Mouse (Mus musculus) liver, adult 2 months (tissue): ENCODE data around the gene Rgmb. TPM values are rescaled to one million over a fixed set of nuclear protein-coding genes. Genes with fewer than 3 reads are reported as not detected.

ENCODE experiments used
- DNase-seq: peaks from one replicate; pipeline ENCODE4 v3.0.0-alpha.2; 2011; ENCODE audit warnings: low read depth, low spot score; ENCODE audit errors: extremely low read depth
- H3K27ac ChIP-seq: fragments of 200-500 bp; replicated peaks from 2 replicates; pipeline ENCODE4 v1.5.1; 2012; ENCODE audit warnings: low read depth, mild to moderate bottlenecking, control low read depth, inconsistent platforms, low read length; ENCODE audit not compliant: insufficient read depth
- H3K27me3 ChIP-seq: fragments of 200-500 bp; 2 replicates; pipeline ENCODE4 v1.6.1; 2012; ENCODE audit warnings: mild to moderate bottlenecking, moderate library complexity, low read length, inconsistent platforms; ENCODE audit not compliant: control insufficient read depth, insufficient read depth
- H3K36me3 ChIP-seq: fragments of 200-500 bp; 2 replicates; pipeline ENCODE4 v1.6.1; 2012; ENCODE audit warnings: low read length, inconsistent platforms; ENCODE audit not compliant: control insufficient read depth, insufficient read depth
- H3K4me1 ChIP-seq: fragments of 200-500 bp; 2 replicates; pipeline ENCODE4 v1.6.1; 2011; ENCODE audit warnings: low read length; ENCODE audit not compliant: control insufficient read depth, insufficient read depth
- H3K4me3 ChIP-seq: fragments of 200-500 bp; 2 replicates; pipeline ENCODE4 v1.5.1; 2011; ENCODE audit warnings: low read depth, mild to moderate bottlenecking, control low read depth, low read length, moderate library complexity; ENCODE audit not compliant: insufficient read depth
- H3K79me2 ChIP-seq: fragments of 200-500 bp; 2 replicates; pipeline ENCODE4 v1.6.1; 2012; ENCODE audit warnings: inconsistent platforms, mild to moderate bottlenecking, low read length, moderate library complexity; ENCODE audit not compliant: control insufficient read depth, insufficient read depth
- H3K9ac ChIP-seq: fragments of 200-500 bp; 2 replicates; pipeline ENCODE4 v1.6.1; 2012; ENCODE audit warnings: low read depth, mild to moderate bottlenecking, control low read depth, inconsistent platforms, low read length
- CTCF ChIP-seq: fragments of 200-500 bp; IDR thresholded peaks from 2 replicates; pipeline ENCODE4 v1.5.1; 2011; ENCODE audit warnings: low read depth, low read length, control low read depth
- POLR2A ChIP-seq: fragments of 200-500 bp; IDR thresholded peaks from 2 replicates; pipeline ENCODE4 v1.6.1; 2011; ENCODE audit warnings: low read length, control low read depth; ENCODE audit not compliant: insufficient read depth; ENCODE audit errors: extremely low read depth
- WGBS: fragments of 180-500 bp; shearing (Covaris S2); methylation state at CpG from one replicate; pipeline ENCODE4 v1.1.7; 2018; 5-methylcytosine and 5-hydroxymethylcytosine counted together
- polyA plus RNA-seq: library from polyadenylated mRNA; depleted of rRNA; stranded (reverse); fragments of >200 nt; gene quantifications from 2 replicates; pipeline ENCODE4 v1.2.3, GENCODE M21; 2012
- total RNA-seq: library from RNA; depleted of rRNA; stranded (reverse); fragments of >200 nt; gene quantifications from 2 replicates; pipeline ENCODE4 v1.2.3, GENCODE M21; 2014

The Rgmb gene
- total and polyA plus RNA-seq, 2 experiments: 1.6 to 1.7 TPM

DNA sequence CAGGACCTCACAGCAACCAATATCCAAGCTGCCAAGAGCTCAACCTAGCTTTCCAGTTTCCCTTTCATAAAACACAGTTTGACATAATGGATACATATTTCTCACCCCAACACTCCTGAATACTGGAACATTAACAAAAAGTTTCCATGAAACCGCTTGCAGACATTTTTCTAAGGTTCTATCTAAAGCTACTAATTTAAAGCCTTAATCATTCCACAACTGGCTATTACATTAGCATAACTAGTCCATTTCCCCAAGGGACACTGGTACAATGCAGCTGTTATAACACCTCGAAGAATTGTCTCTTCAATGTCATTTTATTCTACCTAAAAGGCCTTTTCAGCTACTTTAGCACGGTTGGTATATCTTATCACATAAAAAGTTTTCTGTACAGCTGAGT is 6.0 kb downstream of the Rgmb start:
- Histone ChIP-seq H3K27me3 (peaks cover 5% of the 10 kb centered on the region; the same call in 1 of the 2 replicates), H3K9ac (no peak overlapping the region), H3K4me3 (no peak overlapping the region; the same call in 1 of the 2 replicates)

DNA sequence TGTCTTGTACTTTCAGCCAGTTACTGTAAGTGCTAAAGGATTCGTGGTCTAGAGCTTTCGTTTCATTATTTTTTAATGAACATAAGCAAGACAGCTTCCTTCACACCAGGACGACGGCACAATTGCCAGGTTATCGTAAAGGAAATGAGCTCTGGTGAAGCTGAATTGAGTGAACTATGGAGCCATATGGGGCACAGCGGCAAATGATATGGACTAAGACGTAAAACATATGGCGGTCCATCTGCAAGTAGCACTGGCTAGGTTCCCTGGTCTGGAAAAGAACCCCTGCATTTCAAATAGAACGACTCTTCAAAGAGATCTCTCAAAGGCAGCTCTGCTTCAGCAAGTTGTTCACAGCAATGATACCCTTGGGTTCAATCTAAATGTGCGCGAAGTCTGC is 6.5 kb downstream of the Rgmb start:
- peaks cover under 1% of the 10 kb centered on the region; the same call in 1 of the 2 replicates for H3K27me3 ChIP-seq
- no peak overlapping the region for H3K9ac ChIP-seq
- WGBS: 79% methylated on average over 11 of the region's 11 CpGs
- 0 out of 2 replicates have a peak, but pooled peaks cover 2% of the 10 kb centered on the region for H3K4me1 ChIP-seq
- H3K27ac ChIP-seq: no peak overlapping the region
- peaks cover 18% of the 10 kb centered on the region; the same call in 1 of the 2 replicates for H3K79me2 ChIP-seq
- peaks cover 1% of the 10 kb centered on the region; the same call in 1 of the 2 replicates for H3K36me3 ChIP-seq
- H3K4me3 ChIP-seq: no peak overlapping the region
- TF ChIP-seq POLR2A (no peak), CTCF (no peak)
- no peak for DNase-seq

More for the DNA sequence above, 6.0 kb downstream of the Rgmb start:
- WGBS: 57% methylated on average over 3 of the region's 3 CpGs
- Histone ChIP-seq H3K36me3 (no peaks in the 10 kb centered on the region), H3K79me2 (peaks cover 18% of the 10 kb centered on the region; the same call in 1 of the 2 replicates), H3K4me1 (0 out of 2 replicates have a peak, but pooled peaks cover 2% of the 10 kb centered on the region), H3K27ac (no peak overlapping the region)
- no peak for DNase-seq
- TF ChIP-seq POLR2A (no peak), CTCF (no peak)

DNA sequence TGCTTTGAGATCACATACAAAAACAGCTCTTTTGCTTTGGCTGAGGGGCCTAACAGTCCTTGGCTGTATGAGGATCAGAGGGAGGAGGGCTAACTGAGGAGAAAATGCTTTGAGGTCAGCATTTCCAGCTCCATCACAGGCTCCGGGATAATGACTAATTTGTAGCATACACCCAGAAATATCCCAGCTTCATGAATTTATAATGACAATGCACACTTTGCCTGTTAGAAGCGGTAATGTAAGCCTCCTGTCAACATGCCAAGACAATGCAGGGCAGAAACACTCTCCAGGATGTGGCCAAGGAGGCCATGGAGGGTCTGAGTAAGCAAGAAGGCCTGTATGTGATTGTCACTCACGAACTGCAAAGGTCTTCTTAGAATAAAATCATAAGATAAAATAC is 7.0 kb downstream of the Rgmb start:
- no peak for TF ChIP-seq CTCF
- no peak for TF ChIP-seq POLR2A
- H3K9ac ChIP-seq: no peak overlapping the region
- DNase-seq: no peak
- H3K36me3 ChIP-seq: peaks cover 2% of the 10 kb centered on the region; the same call in 1 of the 2 replicates
- 0 out of 2 replicates have a peak, but pooled peaks cover 2% of the 10 kb centered on the region for H3K4me1 ChIP-seq
- H3K79me2 ChIP-seq: peaks cover 18% of the 10 kb centered on the region; the same call in 1 of the 2 replicates
- WGBS: 81% methylated on average over 3 of the region's 3 CpGs
- no peaks in the 10 kb centered on the region for H3K27me3 ChIP-seq
- no peak overlapping the region for H3K27ac ChIP-seq
- no peak overlapping the region for H3K4me3 ChIP-seq

DNA sequence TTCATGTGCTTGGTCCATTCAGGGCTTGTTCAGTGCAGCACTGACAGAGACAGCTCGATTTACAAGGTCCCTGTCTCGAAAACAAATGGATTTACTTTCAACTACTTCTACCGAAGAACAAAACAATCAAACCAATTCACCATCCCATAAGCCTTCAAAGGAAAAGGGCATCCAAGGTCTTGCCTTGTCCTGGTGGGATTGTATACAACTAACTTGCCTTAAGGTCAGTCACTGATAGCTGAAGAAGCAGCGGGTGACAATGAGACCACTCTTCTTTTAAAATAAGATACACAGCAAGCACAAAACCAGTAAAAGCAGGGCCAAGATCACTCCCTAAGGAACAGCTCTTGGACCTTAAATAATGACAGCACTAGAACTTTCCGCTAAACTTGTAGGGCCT is 7.6 kb downstream of the Rgmb start:
- WGBS: 85% methylated on average over 5 of the region's 5 CpGs
- no peak for TF ChIP-seq CTCF
- TF ChIP-seq POLR2A: no peak
- peaks cover 2% of the 10 kb centered on the region; the same call in 1 of the 2 replicates for H3K36me3 ChIP-seq
- no peak overlapping the region for H3K27ac ChIP-seq
- no peaks in the 10 kb centered on the region for H3K27me3 ChIP-seq
- no peak overlapping the region for H3K4me3 ChIP-seq
- no peak overlapping the region for H3K9ac ChIP-seq
- peaks cover 18% of the 10 kb centered on the region; the same call in 1 of the 2 replicates for H3K79me2 ChIP-seq
- H3K4me1 ChIP-seq: 0 out of 2 replicates have a peak, but pooled peaks cover 2% of the 10 kb centered on the region
- no peak for DNase-seq

DNA sequence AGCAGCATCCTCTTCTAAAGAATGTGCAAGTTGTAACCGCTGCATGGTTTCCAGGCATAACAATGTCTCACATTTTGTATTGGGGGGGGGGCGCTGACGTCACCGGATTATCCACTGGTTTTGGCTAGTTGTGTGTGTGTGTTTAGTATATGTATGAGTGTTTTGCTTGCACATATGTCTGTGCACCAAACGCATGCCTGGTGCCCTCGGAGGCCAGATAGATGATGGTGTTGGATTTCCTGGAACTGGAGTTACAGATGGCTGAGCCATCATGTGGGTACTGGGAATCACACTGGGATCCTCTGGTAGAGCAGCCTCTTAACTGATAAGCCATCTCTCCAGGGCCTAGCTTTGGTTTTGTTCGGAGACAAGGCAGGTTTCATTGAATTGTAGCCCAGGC is 8.5 kb downstream of the Rgmb start:
- TF ChIP-seq CTCF (no peak), POLR2A (no peak)
- peaks cover 2% of the 10 kb centered on the region; the same call in 1 of the 2 replicates for H3K36me3 ChIP-seq
- H3K79me2 ChIP-seq: peaks cover 18% of the 10 kb centered on the region; the same call in 1 of the 2 replicates
- WGBS: 95% methylated on average over 7 of the region's 7 CpGs
- no peaks in the 10 kb centered on the region for H3K27me3 ChIP-seq
- no peak overlapping the region for H3K4me3 ChIP-seq
- H3K4me1 ChIP-seq: 0 out of 2 replicates have a peak, but pooled peaks cover 2% of the 10 kb centered on the region
- no peak overlapping the region for H3K27ac ChIP-seq
- DNase-seq: no peak
- H3K9ac ChIP-seq: no peak overlapping the region

DNA sequence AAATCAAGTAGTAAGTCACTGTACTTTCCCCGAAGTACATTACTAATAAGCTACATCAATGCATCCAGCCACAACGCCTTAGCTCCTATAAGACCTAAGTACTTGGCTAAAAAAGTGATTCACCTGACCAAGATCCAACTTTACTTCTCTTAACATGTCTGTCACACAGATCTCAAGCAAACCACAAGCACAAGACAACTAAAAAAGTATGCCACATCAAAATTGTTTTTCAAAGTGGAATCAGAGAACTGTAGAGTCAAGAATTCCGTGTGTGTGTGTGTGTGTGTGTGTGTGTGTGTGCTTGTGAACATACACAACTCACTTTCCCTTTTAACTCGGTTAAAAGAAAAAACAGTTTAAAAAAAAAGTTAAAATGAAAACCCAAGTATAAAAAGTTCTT is 9.1 kb downstream of the Rgmb start:
- H3K4me3 ChIP-seq: no peak overlapping the region
- H3K36me3 ChIP-seq: peaks cover 2% of the 10 kb centered on the region; the same call in 1 of the 2 replicates
- 92% methylated on average over 4 of the region's 4 CpGs for WGBS
- H3K4me1 ChIP-seq: 0 out of 2 replicates have a peak, but pooled peaks cover 2% of the 10 kb centered on the region
- no peak for DNase-seq
- no peaks in the 10 kb centered on the region for H3K27me3 ChIP-seq
- no peak overlapping the region for H3K27ac ChIP-seq
- peaks cover 18% of the 10 kb centered on the region; the same call in 1 of the 2 replicates for H3K79me2 ChIP-seq
- H3K9ac ChIP-seq: no peak overlapping the region
- TF ChIP-seq POLR2A (no peak), CTCF (no peak)
